Mouse (Mus musculus): ENCODE measurements around the gene Serp1.

Serp1 gene

DNA sequence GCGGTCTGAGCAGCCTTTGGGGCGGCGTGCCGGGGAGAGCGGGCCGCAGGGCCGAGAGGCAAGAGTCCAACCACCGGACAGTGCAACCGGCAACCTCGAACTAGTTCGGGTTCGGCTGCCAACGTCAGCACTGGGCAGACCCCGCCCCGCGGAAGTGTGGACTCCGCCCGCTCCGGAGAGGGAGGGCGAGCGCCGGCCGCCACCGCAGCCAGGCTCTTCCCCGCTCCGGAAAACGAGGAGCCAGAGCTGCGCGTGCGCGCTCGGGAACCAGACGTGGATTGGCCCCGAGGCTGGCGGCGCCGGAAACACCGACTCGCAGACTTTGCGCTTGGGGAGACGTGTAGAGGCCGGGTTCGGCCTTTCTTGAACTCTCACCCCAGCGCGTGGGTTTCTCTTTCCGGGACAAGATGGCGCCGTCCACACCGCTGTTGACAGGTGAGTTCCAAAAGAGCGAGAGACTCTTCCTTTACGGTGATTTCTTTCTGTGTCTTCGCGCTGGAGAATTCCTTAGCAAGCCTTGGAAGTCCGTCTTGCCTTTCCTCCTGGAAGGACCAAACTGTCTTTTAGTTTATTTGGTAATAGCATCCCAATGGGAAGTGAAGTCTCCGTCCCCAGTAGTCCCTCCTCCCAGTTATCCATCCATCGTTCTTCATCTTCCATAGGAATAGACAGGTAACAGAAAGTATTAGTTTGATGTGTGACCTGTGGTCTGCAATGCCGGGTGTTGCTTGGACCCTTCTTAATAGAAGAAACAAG, at the start of gene Serp1, which contains the start of gene Eif2a:
Gene Serp1 (minus strand): TSS at position 241 of the 756 bp plus-strand sequence.
Gene Eif2a (plus strand): TSS at position 170 of the 756 bp plus-strand sequence.
- peak; percentile 96 for DNase-seq (ENCODE audit: low read depth)

DNA sequence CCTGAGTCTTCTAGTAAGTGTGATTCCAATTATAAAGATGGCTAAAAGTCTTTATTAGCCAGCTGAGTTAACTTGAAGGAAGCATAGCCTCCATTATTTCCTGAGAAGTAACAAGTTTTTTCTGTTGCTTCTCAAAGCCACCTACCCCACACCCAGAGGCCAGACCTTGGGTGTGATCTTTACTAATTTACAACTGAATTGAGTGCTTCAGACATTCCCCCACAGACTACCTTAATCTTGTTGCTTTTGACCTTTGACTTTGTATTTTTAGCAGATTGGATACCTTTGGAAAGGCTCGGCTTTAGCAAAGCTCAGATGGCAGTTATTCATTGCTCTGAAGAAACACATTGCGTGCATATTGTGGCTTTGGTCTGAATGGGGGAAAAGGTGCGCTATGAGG, 45.1 kb upstream of the Serp1 start:
- DNase-seq (ENCODE audit: low read depth) = no peak

DNA sequence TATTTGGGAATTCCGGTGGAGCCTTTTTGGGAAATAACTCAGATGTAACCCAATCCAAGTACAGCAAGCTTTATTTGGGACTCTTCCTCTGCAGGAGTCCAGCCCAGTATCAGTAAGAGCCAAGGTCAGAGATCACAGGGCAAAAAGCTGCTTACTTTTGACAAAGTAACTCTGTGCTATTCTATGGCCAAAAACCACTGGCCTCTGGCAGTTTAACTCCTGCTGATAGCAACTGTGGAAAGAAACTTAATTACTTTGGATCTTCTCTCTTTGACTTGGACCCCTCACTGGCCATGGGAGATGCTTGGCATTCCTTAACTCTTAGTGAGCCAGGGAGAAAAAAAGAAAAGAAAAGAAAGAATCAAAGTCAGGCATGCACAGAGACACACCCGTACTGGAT, 35.7 kb upstream of the Serp1 start:
- peak; percentile 6 for DNase-seq (ENCODE audit: low read depth)

DNA sequence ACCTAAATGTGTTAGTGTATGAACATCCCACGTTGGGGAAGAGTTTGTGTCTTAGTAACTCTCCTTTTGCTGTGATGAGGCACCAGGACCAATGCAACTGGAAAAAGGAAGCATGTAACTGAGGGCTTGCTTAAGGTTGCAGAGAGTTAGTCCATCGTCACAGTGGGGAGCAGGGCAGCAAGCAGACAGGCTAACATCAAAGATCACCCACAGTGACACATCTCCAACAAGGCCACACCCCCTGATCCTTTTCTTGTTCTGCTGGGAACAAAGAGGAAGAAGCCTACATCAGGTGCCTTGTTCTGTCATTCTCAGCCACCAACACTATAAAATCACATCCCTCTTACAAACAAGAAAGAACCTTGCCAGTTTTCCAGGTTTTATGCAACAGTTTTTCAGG, 34.2 kb upstream of the Serp1 start:
- no peak for DNase-seq (ENCODE audit: low read depth)

DNA sequence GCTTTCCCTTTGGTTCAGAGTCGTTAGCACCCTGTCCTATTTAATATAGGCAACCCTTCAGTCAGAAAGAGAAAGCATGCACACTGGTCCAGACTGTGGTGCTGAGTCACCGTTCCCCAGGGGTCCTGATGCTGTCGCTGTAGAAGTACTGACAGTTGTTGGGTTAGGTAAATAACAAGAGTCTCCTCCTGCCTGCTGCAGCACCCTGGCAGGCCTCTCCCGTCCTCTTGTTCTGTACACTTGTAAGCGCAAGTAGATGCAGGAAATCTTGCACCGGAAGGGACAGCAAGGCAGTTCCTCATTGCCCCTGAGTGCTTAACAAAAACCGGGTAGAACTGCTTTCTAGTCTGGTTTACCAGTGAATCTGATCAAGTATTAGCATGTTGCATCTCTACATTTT, 31.0 kb upstream of the Serp1 start:
- DNase-seq (ENCODE audit: low read depth) = no peak

DNA sequence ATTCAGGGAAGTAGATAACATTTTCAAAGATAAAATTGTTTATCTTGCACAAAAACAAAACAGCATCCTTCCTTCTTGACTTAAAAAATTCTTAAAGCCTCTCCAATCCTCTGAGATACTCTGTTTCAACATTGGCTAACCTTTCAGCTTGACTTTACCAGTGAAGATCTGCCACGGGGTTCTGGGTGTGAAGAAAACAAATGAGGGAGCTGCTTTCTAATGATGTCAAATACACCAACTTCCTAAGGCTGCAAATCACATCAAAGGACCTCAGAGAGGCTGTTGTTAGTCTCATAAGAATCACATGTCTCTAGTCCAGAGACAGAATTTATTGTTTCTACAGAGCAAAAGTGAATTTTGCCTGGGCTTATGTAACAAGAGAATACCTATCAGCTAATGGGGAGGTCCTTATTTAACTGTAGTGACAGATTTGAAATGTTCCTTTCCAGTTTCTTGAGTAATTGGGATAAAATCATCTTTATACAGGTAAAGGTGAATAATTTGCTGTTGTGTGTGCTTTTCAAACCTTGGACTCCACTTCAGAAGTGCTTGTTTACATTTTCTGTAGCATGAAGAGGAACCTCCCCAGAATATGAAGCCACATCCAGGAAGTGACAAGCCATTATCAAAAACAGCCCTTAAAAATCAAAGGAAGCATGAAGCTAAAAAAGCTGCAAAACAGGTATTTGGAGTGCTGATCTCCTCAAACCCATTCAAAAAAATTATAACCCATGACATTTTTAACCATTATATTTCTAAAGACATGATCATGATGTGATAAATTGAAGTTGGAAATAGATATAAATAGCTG, 26.5 kb upstream of the Serp1 start:
- DNase-seq (ENCODE audit: low read depth) = no peak

DNA sequence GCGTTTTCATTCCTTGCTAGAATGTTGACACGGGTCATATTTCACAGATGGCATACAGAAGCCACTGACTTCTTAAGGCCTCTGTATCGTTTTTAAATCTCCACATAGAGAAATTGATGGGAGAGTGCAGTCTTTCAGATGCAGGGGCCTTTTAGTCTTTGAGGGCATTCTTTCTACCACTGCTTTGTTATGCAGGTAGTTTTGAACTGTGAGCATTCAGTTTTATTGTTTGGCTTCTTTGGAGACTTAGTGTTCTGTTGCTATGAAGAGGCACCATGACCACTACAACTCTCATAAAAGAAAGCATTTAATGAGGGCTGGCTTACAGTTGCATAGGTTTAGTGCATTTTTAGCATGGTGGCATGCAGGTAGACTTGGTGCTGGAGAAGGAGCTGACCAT, 10.9 kb upstream of the Serp1 start:
- DNase-seq (ENCODE audit: low read depth) = no peak

DNA sequence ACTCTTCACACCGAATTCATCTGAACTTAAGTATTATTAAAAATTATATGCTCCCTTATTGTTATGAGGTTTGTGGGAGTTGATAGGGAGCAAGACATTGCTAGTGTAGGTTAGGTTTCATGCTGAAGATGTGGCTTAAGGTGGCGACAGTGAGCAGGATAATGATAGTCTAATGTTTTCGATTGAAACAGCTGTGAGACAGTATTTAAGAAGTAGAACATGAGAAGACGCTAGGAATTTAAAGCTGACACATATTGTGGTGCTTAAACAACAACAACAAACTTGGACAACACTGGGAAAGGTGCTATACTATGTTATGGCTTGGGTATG, 681 bp upstream of the Serp1 start:
- DNase-seq (ENCODE audit: low read depth) = no peak

DNA sequence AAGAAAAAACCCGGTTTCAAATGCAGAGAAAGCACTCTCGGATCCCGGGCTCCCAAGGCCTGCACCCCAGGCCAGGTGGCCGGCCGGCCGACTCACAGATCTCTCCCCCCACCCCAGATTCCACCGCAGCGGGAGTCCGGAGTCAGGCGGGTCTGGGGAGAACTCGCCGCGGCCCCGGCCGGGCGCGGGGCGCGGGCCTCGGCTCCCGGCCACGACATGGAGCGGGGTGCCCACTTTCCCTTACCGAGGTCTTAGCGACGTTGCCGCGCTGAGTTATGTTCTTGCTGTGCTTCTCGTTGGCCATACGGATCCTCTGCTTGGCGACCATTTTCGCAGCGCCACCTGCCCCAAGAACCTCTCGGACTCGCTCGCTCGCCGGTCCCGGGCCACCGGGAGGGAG, 526 bp downstream of the Serp1 start:
- DNase-seq (ENCODE audit: low read depth) = no peak

DNA sequence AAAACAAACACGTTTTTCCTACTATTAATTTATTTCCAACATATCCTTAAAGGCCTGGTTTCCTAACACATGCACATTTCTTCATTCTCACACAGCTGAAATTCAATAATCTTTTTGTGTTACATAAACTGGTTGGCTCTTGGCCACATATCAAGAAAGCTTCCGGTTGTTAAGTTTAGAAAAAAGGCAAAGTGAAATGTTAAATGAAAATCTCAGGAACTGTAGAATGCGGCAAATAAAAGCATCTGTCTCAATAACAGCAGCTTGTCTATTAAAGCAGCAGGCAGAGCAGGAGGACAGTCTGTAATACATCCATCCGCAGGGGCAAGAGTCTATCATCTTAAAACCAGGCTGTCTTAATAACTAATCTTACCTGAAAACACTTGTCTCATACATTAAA, 1.4 kb downstream of the Serp1 start:
- DNase-seq (ENCODE audit: low read depth) = no peak

DNA sequence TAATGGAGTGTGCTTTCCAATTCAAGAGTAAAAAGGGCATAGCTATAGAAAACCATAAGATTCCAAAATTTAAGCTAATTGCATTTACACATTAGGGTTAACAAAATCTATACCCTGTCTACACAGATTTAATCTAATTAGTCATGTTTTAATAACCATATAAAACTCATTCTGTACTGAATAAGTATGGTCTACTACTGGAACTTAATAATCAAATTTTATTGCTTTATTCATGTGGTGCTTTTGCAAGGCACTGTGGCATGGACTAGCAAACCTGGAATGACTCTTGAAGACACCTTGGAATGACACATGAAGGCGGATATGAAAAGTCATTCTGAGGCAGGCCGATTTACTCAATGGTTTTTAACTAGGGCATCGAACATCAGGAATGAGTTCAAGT, 2.3 kb downstream of the Serp1 start:
- DNase-seq (ENCODE audit: low read depth) = no peak

DNA sequence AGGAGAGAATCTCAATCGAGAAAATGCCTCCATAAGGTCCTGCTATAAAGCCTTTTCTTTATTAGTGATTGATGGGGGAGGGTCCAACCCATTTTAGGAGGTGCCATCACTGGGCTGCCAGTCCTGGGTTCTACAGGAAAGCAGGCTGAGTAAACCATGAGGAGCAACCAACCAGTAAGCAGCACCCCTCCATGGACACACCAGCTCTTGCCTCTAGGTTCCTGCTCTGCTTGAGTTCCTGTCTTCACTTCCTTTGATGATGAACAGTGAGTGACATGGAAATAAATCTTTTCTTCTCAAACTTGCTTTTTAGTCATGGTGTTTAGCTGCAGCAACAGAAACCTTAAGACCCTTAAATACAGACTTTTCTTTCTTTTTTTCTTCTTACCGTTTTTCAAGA, 4.3 kb downstream of the Serp1 start:
- DNase-seq (ENCODE audit: low read depth) = no peak

DNA sequence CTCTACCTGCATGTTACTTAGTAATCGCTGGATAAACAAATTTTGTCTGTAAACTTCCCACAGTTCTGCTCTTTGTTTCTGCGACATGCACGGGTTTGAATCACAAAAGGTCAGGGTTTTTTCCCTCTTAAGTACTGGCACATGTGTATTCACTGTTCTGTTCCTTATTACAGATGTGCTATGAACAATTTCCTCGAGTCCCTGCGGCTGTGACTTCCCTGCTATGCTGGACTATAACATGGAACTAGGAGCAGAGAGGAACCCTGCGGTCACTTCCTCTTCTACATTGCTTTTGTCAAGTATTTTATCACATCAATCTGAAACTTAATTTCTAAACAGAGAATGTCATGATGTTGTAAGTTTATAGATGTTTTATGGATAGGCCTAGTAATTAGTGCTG, 5.4 kb downstream of the Serp1 start:
- no peak for DNase-seq (ENCODE audit: low read depth)

DNA sequence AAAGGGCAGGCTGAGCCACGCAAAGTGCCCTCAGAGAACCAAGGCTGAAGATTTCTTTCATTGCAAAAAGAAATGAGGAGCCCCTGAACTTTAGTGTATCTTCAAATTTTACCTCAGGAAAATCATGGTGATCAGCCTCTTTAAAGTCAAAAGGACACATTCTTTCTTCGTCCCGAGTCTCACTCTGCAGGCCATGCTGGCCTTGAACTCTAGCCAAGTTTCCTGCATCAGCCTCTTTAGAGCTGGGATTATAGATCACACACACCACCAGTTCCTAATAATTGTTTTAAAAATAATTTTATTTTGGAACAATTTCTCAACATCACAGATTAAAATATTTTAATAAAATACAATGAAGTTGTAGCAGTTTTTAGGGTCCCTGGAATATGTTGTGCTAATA, 6.2 kb downstream of the Serp1 start:
- DNase-seq (ENCODE audit: low read depth) = no peak

DNA sequence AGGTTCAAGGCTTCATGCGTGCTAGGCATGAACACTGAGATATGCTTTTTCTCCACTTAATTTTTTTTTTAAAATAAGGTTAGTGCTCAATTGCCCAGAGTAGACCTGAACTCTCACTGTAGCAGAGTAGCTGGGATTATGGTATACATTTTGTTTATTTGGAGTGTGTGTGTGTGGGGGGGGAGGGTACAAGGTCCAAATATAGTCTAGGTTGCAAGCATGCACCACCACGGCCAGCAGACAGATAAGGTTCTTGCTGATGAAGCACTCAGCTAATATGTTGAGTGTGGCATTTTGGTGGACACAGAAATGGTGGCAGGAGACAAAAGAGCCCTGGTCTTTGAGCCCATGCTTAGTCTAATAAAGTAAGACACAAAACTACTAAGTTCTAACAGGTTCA, 6.7 kb downstream of the Serp1 start:
- no peak for DNase-seq (ENCODE audit: low read depth)

DNA sequence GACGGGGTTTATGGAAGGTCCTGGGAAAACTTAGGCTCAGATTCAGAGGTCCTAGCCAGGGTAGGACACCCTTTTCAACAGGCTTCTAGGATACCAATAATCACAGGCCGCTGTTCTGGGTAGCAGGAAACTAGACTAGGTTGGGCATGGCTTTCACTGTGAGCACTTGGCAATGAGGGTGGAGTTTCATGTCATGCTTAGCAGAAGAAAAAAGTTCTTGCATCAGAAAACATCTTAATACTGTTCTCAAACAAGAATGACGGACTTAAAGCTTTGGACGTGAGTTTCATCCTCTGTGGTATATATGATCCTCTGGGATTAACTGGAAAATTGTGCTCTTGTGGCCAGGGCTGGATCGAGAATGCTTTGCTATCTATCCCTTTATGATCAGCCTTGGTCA, 7.9 kb downstream of the Serp1 start:
- no peak for DNase-seq (ENCODE audit: low read depth)

DNA sequence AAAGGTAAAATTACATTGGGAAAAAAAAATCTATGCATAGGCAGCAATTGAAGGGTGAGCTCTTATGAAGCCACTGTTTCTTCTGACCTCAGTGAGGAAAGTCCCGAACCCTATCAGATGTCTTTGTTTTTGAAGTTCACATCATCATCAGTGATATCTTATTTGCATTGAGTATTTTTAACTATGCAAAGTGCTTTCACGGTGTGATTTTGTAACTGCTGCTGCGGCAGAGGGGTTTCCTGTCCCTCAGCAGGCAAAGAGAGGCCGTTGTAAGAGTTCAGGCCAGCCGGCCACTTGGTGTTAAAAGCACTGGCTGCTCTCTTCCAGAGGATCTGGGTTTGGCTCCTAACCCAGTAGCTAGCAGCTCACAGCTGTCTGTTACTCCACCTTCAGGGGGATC, 8.4 kb downstream of the Serp1 start:
- no peak for DNase-seq (ENCODE audit: low read depth)

DNA sequence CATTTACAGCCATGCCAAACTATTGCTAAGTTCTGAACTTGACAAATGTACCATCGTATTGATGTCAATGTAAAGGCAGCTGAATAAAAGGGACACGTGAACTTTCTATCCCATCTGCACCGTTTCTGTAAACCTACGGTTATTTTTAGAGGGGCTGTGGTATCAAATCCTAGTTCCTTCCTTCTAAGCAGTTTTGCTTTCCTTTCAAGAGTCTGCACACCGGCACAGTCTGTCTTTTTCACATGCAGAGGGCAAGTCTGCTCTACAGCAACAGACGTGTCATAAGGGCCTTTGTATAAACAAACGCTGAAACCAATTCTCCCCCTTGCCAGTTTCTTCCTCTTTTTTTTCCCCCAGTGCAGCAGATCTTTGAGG, 9.1 kb downstream of the Serp1 start:
- DNase-seq (ENCODE audit: low read depth) = no peak

DNA sequence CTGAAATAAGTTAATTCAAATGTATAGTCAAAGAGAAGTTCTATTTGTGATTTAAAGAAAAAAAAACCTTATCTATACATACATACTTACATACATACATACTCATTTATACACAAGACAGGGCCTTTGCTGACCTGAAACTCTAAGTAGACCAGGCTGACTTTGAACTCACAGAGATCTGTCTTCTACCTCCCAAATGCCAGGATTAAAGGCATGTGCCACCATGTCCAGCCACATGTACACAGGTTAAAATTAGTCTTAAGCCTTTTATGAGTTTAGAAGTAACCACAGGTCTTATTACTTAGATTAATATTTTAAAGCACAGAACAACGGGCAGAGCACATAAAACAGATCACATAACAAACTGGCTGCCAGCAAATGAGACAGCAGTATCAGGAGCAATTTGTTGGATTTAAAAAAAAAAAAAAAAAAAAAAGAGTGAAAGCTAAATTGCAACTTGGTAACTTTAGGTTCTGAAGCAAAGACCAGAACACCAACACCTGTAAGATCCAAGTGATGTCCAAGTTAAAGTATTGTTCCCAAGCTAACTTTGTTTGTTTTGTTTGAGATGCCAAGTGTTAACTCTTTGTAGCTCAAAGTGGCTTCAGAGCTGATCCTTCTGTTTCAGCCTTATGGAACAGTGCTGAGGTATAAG, 9.6 kb downstream of the Serp1 start:
- DNase-seq (ENCODE audit: low read depth) = no peak

DNA sequence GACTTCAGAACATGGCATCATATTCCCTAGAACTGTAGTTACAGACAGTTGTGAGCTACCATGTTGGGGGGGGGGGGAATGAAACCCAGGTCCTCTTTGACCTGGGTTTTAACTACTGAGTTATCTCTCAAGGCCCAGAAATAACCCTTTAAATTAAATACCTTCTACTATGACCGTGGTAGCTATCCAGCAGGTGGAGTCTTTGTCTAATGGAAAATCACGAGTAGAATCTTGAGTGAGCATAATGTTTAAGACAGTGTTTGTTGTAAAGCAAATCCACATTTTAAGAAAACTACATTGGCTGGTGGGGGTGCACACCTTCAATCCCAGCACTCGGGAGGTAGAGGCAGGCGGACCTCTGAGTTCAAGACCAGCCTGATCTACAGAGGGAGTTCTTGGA, 12.2 kb downstream of the Serp1 start:
- no peak for DNase-seq (ENCODE audit: low read depth)

DNA sequence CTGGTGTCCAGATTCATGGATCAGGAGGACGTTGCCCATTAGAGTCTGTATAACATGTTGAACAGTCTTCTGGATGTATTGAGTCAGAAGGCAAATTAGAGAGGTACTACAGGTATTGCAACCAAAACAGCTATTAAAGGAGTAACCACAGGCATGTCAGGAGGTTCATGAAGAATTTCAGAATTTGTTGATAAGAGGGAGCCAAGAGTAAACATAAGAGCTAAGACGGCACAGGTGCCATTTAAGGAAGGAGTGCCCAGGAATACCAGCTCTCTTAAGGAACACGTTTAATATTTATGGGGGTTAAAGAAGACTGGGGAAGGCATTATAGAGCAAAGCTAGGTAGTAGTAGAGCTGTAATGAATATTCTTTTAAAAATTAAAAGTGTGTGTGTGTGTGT, 13.0 kb downstream of the Serp1 start:
- DNase-seq (ENCODE audit: low read depth) = no peak

DNA sequence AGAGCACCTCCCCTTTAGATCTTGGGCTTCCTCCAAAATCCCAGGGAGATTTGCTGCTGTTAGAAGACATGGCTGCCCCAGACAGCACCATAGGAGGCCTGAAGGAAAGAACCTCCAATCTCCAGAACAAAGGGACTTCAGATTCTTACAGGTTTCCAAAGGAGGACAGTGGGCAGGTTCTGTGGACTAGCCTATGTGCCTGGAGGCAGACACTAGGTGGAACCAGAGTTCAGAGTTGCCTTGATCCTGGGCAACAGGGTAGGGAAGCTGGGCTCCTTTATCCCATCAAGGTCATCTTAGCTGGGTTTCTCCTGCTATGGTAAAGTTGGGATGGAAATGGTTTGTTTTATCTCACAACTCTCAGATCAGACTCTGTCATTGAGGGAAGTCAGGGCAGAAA, 14.1 kb downstream of the Serp1 start:
- no peak for DNase-seq (ENCODE audit: low read depth)

DNA sequence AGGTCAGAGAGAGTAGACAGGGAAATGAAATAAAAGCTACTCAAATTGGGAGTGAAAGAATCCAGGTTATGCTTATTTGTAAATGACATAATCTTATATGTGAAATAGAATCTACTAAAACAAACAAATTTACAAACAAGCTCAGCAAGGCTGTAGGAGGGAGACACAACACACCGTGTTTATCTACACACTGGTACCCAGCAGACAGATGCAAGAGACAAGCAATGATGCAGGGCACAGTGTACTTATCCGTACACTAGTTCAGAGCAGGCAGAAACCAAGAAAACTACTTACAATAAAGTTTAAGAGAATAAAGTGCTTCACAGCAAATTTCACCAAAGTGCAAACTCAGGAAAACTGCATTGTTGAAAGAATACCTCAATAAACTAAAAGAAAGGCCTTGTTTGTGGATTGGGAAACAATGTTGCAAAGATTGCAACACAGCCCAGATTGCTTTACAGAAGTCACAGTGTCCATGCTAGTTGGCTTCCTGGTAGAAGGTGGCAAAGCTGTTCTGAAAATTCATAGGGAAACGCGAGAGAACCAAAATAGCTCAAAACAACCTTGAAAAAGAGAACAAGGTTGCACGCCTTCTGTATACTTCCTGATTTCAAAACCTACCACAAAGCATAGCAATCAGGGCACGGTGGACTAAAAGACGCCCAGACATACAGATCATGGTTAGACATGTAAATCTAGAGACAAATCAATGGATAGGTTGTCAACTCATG, 17.5 kb downstream of the Serp1 start:
- DNase-seq (ENCODE audit: low read depth) = no peak
